9 mouse cellular contexts compared by ENCODE assay signal in the genomic region with DNA sequence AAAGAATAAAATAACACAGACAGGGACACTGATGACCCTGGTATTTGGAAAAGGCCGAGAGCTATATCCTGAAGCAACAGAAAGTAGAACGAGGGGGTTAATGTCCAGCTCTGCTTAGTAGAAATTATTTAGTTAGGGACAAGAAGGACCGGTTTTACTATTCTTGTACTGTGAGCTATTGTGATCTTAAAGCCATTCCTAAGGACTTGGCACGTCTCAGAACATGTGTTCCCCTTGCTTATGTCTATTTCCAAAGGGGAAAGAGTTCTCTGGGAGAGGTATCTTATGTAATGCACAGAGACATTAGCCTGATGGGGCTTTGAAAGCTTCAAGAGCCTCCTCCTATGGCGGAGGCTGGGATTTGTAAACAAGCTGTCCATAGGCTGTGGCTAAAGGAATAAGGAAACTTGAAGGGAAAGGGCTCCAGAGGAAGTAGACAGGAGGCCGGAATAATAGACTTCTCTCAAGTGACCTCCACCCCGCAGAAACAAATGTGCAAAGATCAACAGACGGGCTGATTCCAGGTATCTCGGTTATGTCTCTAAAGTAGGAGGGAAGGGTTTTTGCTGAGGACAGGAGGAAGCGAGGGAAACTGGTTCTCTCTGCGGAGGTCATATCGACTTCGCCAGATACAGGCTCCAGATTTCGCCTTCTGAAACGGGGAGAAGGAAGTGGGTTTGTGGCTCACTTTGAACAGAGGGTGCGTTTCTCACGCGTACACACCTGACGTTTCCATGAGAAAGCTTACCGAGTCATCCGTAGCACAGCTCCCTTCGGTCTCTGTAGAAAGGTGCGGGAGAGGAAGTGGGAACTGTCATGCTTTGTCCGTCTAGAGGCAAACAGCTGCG. TPM values are rescaled to one million over a fixed set of nuclear protein-coding genes. Genes with fewer than 3 reads are reported as not detected.
DNase-seq lines count a peak whose midpoint lies in the region; ATAC-seq and TF ChIP-seq lines count a peak whose summit lies in the region.
"Had no signal": no experiment of that assay in that cellular context is flagged by ENCODE, and none has a peak within 500 bp of the region (broad histone marks: within the 10 kb centered on the region; RNA-seq: fewer than 3 reads in every experiment).

No protein-coding gene starts in this region.

- no peak for ATAC-seq in heart, embryonic 11.5 days (replicated peaks; ENCODE audit: insufficient number of reproducible peaks, low FRiP score, low TSS enrichment)
- no peak for ATAC-seq in liver, embryonic 13.5 days (ENCODE audit: low read depth)

- TF ChIP-seq CTCF in bone marrow, adult 2 months (IDR thresholded peaks at IDR 0.05; ENCODE audit: control insufficient read depth, insufficient read depth, low read length), result no peak
- no peak for TF ChIP-seq CTCF in small intestine, adult 2 months (IDR thresholded peaks at IDR 0.05; ENCODE audit: extremely low read depth, insufficient read length, insufficient replicate concordance, low read depth, low read length)

- WGBS in heart, embryonic 11.5 days (ENCODE audit: insufficient replicate concordance), result 60% methylated on average over 25 of the region's 25 CpGs
- 15% methylated on average over 25 of the region's 25 CpGs for WGBS in bone marrow, adult 2 months
- WGBS in liver, embryonic 13.5 days (ENCODE audit: insufficient replicate concordance), result 25% methylated on average over 25 of the region's 25 CpGs
- WGBS in small intestine, adult 2 months, result 24% methylated on average over 25 of the region's 25 CpGs

- peak overlapping the region; percentile 33 for H3K4me2 ChIP-seq in heart, embryonic 11.5 days
- H3K4me2 ChIP-seq in liver, embryonic 13.5 days, result peak overlapping the region; percentile 59

- no peaks in the 10 kb centered on the region for H3K27me3 ChIP-seq in heart, embryonic 11.5 days (ENCODE audit: control insufficient read depth, insufficient read depth, low read length)
- H3K27me3 ChIP-seq in liver, embryonic 13.5 days, result peaks cover 8% of the 10 kb centered on the region
- no peaks in the 10 kb centered on the region for H3K27me3 ChIP-seq in small intestine, adult 2 months (ENCODE audit: control insufficient read depth, insufficient read depth, low read length)

- no peak for DNase-seq in heart, adult 8-10 months (ENCODE audit: low spot score)
- DNase-seq in liver, embryonic 13.5 days, result peak; percentile 5
- DNase-seq in embryo, embryonic 10.5 days (ENCODE audit: low spot score), result no peak
- DNase-seq in frontal cortex, postnatal 36 days (ENCODE audit: low spot score in 2 of 2), result no peak
- DNase-seq in gastrocnemius, postnatal 36 days, result no peak

- intact Hi-C loops in gastrocnemius, postnatal 36 days (cut with DNase I), result no loop called here

- TF ChIP-seq POLR2A in bone marrow, adult 2 months (IDR thresholded peaks at IDR 0.05; ENCODE audit: borderline replicate concordance, control insufficient read depth, low read depth, low read length), result no peak
- TF ChIP-seq POLR2A in small intestine, adult 2 months (IDR thresholded peaks at IDR 0.05; ENCODE audit: low read depth, low read length), result no peak

- no peak overlapping the region for H3K9ac ChIP-seq in heart, embryonic 11.5 days (ENCODE audit: low read depth, low read length)
- H3K9ac ChIP-seq in liver, embryonic 13.5 days, result peak overlapping the region; percentile 53

- H3K4me1 ChIP-seq in heart, embryonic 11.5 days (ENCODE audit: control insufficient read depth, insufficient read depth, low read length), result peaks cover 10% of the 10 kb centered on the region
- H3K4me1 ChIP-seq in bone marrow, adult 2 months (ENCODE audit: control insufficient read depth, insufficient read depth, low read length), result peaks cover 3% of the 10 kb centered on the region; the same call in 1 of the 2 replicates
- peaks cover 75% of the 10 kb centered on the region for H3K4me1 ChIP-seq in liver, embryonic 13.5 days (replicated peaks)
- H3K4me1 ChIP-seq in small intestine, adult 2 months (ENCODE audit: control insufficient read depth, insufficient read depth, insufficient read length, low read length), result no peaks in the 10 kb centered on the region; the same call in 1 of the 2 replicates

- H3K9me3 ChIP-seq in heart, embryonic 11.5 days (replicated peaks; ENCODE audit: control insufficient read depth, low read length), result no peaks in the 10 kb centered on the region
- H3K9me3 ChIP-seq in liver, embryonic 13.5 days (replicated peaks), result no peaks in the 10 kb centered on the region

- H3K36me3 ChIP-seq in heart, embryonic 11.5 days (ENCODE audit: control insufficient read depth, insufficient read depth, low read length), result no peaks in the 10 kb centered on the region
- no peaks in the 10 kb centered on the region for H3K36me3 ChIP-seq in liver, embryonic 13.5 days
- H3K36me3 ChIP-seq in small intestine, adult 2 months (ENCODE audit: control insufficient read depth, insufficient read depth, low read length), result no peaks in the 10 kb centered on the region

- 0 out of 2 replicates have a peak overlapping the region, but pooled peaks have one; percentile 4 for H3K27ac ChIP-seq in heart, embryonic 11.5 days (ENCODE audit: low read depth, low read length)
- no peak overlapping the region for H3K27ac ChIP-seq in bone marrow, adult 2 months (ENCODE audit: control insufficient read depth, insufficient read depth, low read depth, low read length, poor library complexity)
- H3K27ac ChIP-seq in liver, embryonic 13.5 days, result peak overlapping the region; percentile 60
- H3K27ac ChIP-seq in small intestine, adult 2 months (ENCODE audit: insufficient read depth, low read depth, low read length), result no peak overlapping the region

- peak overlapping the region; percentile 15; the same call in 1 of the 2 replicates for H3K4me3 ChIP-seq in heart, embryonic 11.5 days (ENCODE audit: low read depth, low read length)
- peak overlapping the region; percentile 33 for H3K4me3 ChIP-seq in bone marrow, adult 2 months (replicated peaks; ENCODE audit: control insufficient read depth, low read depth, low read length)
- peak overlapping the region; percentile 35 for H3K4me3 ChIP-seq in liver, embryonic 13.5 days (replicated peaks)
- peak overlapping the region; percentile 39 for H3K4me3 ChIP-seq in small intestine, adult 2 months (ENCODE audit: low read depth, low read length)

RNA-seq across cellular contexts. Expression of gene Lcp1, which starts 5.4 kb away (rescaled TPM):
- polyA plus RNA-seq in heart, embryonic 11.5 days (2014; fragmentation: Nextera tagmentation; extraction: Ambion mirVana), result 33.0 and 35.7 TPM in 2 replicates
- 10 to 100 TPM in 3 of 4 experiments, 1 to 10 TPM in 1; 8.8 to 14.3 (median 11.4) TPM for total RNA-seq in heart, adult 8-10 months (2022)
- polyA plus RNA-seq in bone marrow, adult 2 months (2011; ENCODE audit: insufficient read depth, insufficient read length, low replicate concordance, missing spikeins), result 67.5 and 169 TPM in 2 replicates
- 29.3 and 37.6 TPM in 2 replicates for polyA plus RNA-seq in liver, embryonic 13.5 days (2015; fragmentation: Nextera tagmentation; extraction: Ambion mirVana)
- polyA plus RNA-seq in small intestine, adult 2 months (2012; rRNA removed), result 3.9 and 5.6 TPM in 2 replicates
- total RNA-seq in gastrocnemius, postnatal 36 days (2021), result 1 to 10 TPM; 3.4 to 3.9 TPM

RNA-seq across cellular contexts. Expression of gene Lrrc63, which starts 5.7 kb away (rescaled TPM):
- polyA plus RNA-seq in heart, embryonic 11.5 days (2014; fragmentation: Nextera tagmentation; extraction: Ambion mirVana), result not detected in 2 replicates
- total RNA-seq in heart, adult 8-10 months (2022), result not detected
- not detected in 2 replicates for polyA plus RNA-seq in bone marrow, adult 2 months (2011; ENCODE audit: insufficient read depth, insufficient read length, low replicate concordance, missing spikeins)
- polyA plus RNA-seq in liver, embryonic 13.5 days (2015; fragmentation: Nextera tagmentation; extraction: Ambion mirVana), result not detected in 2 replicates
- polyA plus RNA-seq in small intestine, adult 2 months (2012; rRNA removed), result not detected in 2 replicates
- not detected for total RNA-seq in gastrocnemius, postnatal 36 days (2021)
- polyA plus RNA-seq: neural tube, embryonic 14.5 days had no signal

Comparison
In these comparisons a context has a peak if more than half of its experiments do, and no peak if none do; other contexts are left out.
1. H3K27ac ChIP-seq: peak in heart, embryonic 11.5 days (single experiment) and liver, embryonic 13.5 days (single experiment); none in bone marrow, adult 2 months (single experiment) and small intestine, adult 2 months (single experiment).
2. Peak in every context shown above with its lines, with median percentiles within 50 percentile points of each other: H3K4me3 ChIP-seq.